Mouse (Mus musculus) hindbrain, postnatal 0 days (tissue): ENCODE results near the gene Fam206a. TPM values are rescaled to one million over a fixed set of nuclear protein-coding genes. Genes with fewer than 3 reads are reported as not detected.

Experiments used
- ATAC-seq: fragments of 200-750 bp; cut with Nextera tagmentation; 2 replicates; pipeline ENCODE4 v1.8.0; 2017; ENCODE audit warnings: mild to moderate bottlenecking, moderate TSS enrichment, moderate library complexity
- DNase-seq: peaks from one replicate; pipeline ENCODE4 v3.0.0-alpha.2; 2015; ENCODE audit warnings: low spot score
- H3K27ac ChIP-seq: fragments of 300-500 bp; sonication (generic); 2 replicates; pipeline ENCODE4 v1.5.1; 2014; ENCODE audit warnings: mild to moderate bottlenecking
- H3K27me3 ChIP-seq: fragments of 300-500 bp; sonication (generic); 2 replicates; pipeline ENCODE4 v1.6.1; 2014; ENCODE audit warnings: low read length, mixed read lengths; ENCODE audit not compliant: insufficient read depth
- H3K36me3 ChIP-seq: fragments of 300-500 bp; sonication (generic); 2 replicates; pipeline ENCODE4 v1.6.1; 2014; ENCODE audit warnings: low read length, mixed read lengths; ENCODE audit not compliant: insufficient read depth
- H3K4me1 ChIP-seq: fragments of 300-500 bp; sonication (generic); 2 replicates; pipeline ENCODE4 v1.6.1; 2014; ENCODE audit warnings: antibody characterized with exemption, low read length, mixed read lengths; ENCODE audit not compliant: insufficient read depth
- H3K4me2 ChIP-seq: fragments of 300-500 bp; sonication (generic); 2 replicates; pipeline ENCODE4 v1.6.1; 2014; ENCODE audit warnings: low read depth, mild to moderate bottlenecking, low read length, moderate library complexity, mixed read lengths
- H3K4me3 ChIP-seq: fragments of 300-500 bp; sonication (generic); 2 replicates; pipeline ENCODE4 v1.5.1; 2014; ENCODE audit warnings: low read length
- H3K9ac ChIP-seq: fragments of 300-500 bp; sonication (generic); replicated peaks from 2 replicates; pipeline ENCODE4 v1.6.1; 2014; ENCODE audit warnings: mild to moderate bottlenecking, low read length, moderate library complexity, mixed read lengths
- H3K9me3 ChIP-seq: fragments of 300-500 bp; sonication (generic); 2 replicates; pipeline ENCODE4 v1.6.1; 2016; ENCODE audit warnings: low read length, mixed read lengths
- CTCF ChIP-seq: IDR thresholded peaks from 2 replicates; pipeline ENCODE4 v1.5.1; 2016; ENCODE audit warnings: antibody characterized with exemption, control low read depth, low read depth
- WGBS: fragments of 180-500 bp; shearing (Covaris S2); extraction: QIAGEN DNeasy Blood & Tissue Kit; methylation state at CpG from one replicate; pipeline ENCODE4 v1.1.7; 2014; 5-methylcytosine and 5-hydroxymethylcytosine counted together
- polyA plus RNA-seq: library from polyadenylated mRNA; unstranded; fragments of >200 nt; fragmentation: Nextera tagmentation; extraction: Ambion mirVana; gene quantifications from 2 replicates; pipeline ENCODE4 v1.2.1, GENCODE M21; 2015
- total RNA-seq: library from RNA; depleted of rRNA; stranded (reverse); fragments of >200 nt; gene quantifications from 2 replicates; pipeline ENCODE4 v1.2.3, GENCODE M21; 2014

Fam206a gene
- total and polyA plus RNA-seq, 2 experiments from 2014 or later = 9.4 to 9.6 TPM

DNA sequence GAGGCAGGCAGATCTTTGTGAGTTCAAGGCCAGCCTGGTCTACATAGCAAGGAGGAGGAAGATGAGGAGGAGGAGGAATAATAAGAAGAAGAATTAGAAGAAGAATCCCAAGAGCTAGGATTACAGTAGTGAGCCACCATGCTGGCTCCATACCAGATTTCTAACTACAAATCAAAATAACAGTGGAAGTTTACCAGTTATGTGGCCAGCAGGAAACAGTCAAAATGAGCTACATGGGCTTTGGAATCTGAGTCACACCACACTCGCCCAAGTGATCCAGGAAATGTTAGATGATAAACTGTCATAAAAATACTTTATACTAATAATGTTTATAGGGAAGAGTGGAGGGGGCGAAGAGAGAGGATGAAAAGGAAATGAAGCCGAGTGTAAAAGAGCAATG lies 38.2 kb downstream of the Fam206a start:
- peaks cover 51% of the 10 kb centered on the region for H3K36me3 ChIP-seq
- no peaks in the 10 kb centered on the region for H3K4me1 ChIP-seq
- no peak for DNase-seq
- no peak overlapping the region for H3K4me3 ChIP-seq
- TF ChIP-seq CTCF = no peak
- H3K9ac ChIP-seq = no peak overlapping the region
- WGBS = 89% methylated on average over 3 of the region's 3 CpGs
- H3K27ac ChIP-seq = no peak overlapping the region
- no peaks in the 10 kb centered on the region for H3K27me3 ChIP-seq
- ATAC-seq = no peak
- H3K9me3 ChIP-seq = no peaks in the 10 kb centered on the region
- no peak overlapping the region for H3K4me2 ChIP-seq

GRCm38 (mm10) chr4:56842501-56842900 lies 40.4 kb downstream of the Fam206a start:
- no peak overlapping the region for H3K9ac ChIP-seq
- H3K4me3 ChIP-seq = no peak overlapping the region
- H3K4me1 ChIP-seq = no peaks in the 10 kb centered on the region
- H3K9me3 ChIP-seq = no peaks in the 10 kb centered on the region
- 81% methylated on average over 7 of the region's 7 CpGs for WGBS
- peaks cover 42% of the 10 kb centered on the region for H3K36me3 ChIP-seq
- no peak overlapping the region for H3K4me2 ChIP-seq
- no peak overlapping the region for H3K27ac ChIP-seq
- no peaks in the 10 kb centered on the region for H3K27me3 ChIP-seq
- ATAC-seq = no peak
- no peak for DNase-seq
- TF ChIP-seq CTCF = no peak

DNA sequence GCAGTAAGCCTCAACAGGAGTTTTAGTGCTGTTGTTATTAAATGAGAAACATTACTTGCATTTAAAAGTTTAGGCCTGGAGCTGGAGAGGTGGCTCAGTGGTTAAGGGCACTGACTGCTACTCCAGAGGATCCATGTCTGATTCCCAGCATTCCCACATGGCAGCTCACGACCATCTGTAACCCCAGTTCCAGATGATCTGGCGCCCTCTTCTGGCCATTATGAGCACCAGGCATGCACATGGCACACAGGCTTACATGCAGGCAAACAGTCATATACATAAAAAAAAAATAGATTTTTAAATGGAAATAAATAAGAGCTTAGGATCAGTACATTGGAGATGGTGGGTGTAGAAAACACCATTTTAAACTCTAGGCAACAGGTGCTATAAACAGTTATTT lies 41.8 kb downstream of the Fam206a start:
- Histone ChIP-seq H3K27me3 (no peaks in the 10 kb centered on the region), H3K36me3 (peaks cover 28% of the 10 kb centered on the region; the same call in 1 of the 2 replicates), H3K4me2 (no peak overlapping the region), H3K9me3 (no peaks in the 10 kb centered on the region), H3K4me3 (no peak overlapping the region), H3K27ac (no peak overlapping the region), H3K9ac (no peak overlapping the region), H3K4me1 (no peaks in the 10 kb centered on the region)
- ATAC-seq = no peak
- peak; percentile 41; the same call in 1 of the 2 replicates for TF ChIP-seq CTCF
- 92% methylated on average over 2 of the region's 2 CpGs for WGBS
- DNase-seq = no peak

DNA sequence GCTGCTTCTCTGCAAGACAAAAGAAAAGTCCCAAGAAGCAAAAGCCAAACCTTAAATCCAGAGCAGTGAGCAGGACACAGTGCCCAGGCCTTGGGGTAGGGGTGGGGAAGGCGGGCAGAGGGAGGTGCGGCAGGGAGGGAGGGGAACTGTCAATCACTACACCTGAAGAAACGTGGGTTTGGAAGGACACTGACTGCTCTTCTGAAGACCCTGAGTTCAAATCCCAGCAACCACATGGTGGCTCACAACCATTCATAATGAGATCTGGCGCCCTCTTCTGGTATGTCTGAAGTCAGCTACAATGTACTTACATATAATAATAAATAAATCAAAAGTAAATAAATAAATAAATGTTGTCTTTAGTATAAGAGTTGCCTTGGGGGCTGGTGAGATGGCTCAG lies 42.8 kb downstream of the Fam206a start:
- Histone ChIP-seq H3K4me2 (no peak overlapping the region), H3K4me1 (no peaks in the 10 kb centered on the region)
- no peak for DNase-seq

GRCm38 (mm10) chr4:56845896-56846533 lies 43.9 kb downstream of the Fam206a start:
- WGBS = 62% methylated on average over 12 of the region's 12 CpGs
- ATAC-seq = no peak; the same call in 1 of the 2 replicates
- no peak overlapping the region for H3K4me3 ChIP-seq

More for the DNA sequence above, 42.8 kb downstream of the Fam206a start:
- Histone ChIP-seq H3K9ac (no peak overlapping the region), H3K9me3 (no peaks in the 10 kb centered on the region), H3K36me3 (peaks cover 25% of the 10 kb centered on the region; the same call in 1 of the 2 replicates), H3K4me3 (no peak overlapping the region), H3K27me3 (no peaks in the 10 kb centered on the region), H3K27ac (no peak overlapping the region)
- TF ChIP-seq CTCF = no peak
- no peak for ATAC-seq
- 94% methylated on average over 4 of the region's 4 CpGs for WGBS

DNA sequence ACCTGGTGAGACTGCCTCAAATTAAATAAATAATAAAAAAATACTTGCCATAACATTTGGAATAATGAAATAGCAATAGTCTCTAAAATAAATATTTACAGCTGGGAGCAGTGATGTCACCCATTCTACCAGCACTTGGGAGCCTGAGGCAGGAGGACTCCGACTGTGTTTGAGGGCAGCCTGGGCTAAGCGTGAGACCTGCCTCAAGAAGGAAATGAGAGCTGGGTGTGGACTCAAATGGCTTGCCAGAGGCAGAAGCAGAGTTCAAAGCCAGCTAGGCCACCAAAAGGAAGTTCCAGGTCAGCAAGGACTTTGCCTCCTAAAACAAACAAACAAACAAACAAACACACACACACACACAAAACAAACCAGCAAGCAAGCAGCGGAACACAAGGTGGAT lies 45.3 kb downstream of the Fam206a start:
- H3K27ac ChIP-seq = no peak overlapping the region

More at GRCm38 (mm10) chr4:56845896-56846533, 43.9 kb downstream of the Fam206a start:
- peaks cover 16% of the 10 kb centered on the region; the same call in 1 of the 2 replicates for H3K36me3 ChIP-seq
- no peak overlapping the region for H3K27ac ChIP-seq
- H3K27me3 ChIP-seq = no peaks in the 10 kb centered on the region
- no peak for TF ChIP-seq CTCF
- H3K9ac ChIP-seq = no peak overlapping the region
- no peaks in the 10 kb centered on the region for H3K9me3 ChIP-seq
- H3K4me2 ChIP-seq = no peak overlapping the region
- H3K4me1 ChIP-seq = no peaks in the 10 kb centered on the region
- DNase-seq = no peak

GRCm38 (mm10) chr4:56848044-56848443 lies 45.9 kb downstream of the Fam206a start:
- peaks cover 8% of the 10 kb centered on the region; the same call in 1 of the 2 replicates for H3K36me3 ChIP-seq
- no peak overlapping the region for H3K27ac ChIP-seq
- no peaks in the 10 kb centered on the region for H3K27me3 ChIP-seq
- H3K9me3 ChIP-seq = no peaks in the 10 kb centered on the region
- no peak for TF ChIP-seq CTCF
- H3K4me1 ChIP-seq = no peaks in the 10 kb centered on the region
- no peak overlapping the region for H3K9ac ChIP-seq
- ATAC-seq = no peak
- DNase-seq = no peak
- H3K4me3 ChIP-seq = no peak overlapping the region
- 88% methylated on average over 6 of the region's 6 CpGs for WGBS
- H3K4me2 ChIP-seq = no peak overlapping the region

More for the DNA sequence above, 45.3 kb downstream of the Fam206a start:
- Histone ChIP-seq H3K9me3 (no peaks in the 10 kb centered on the region), H3K36me3 (peaks cover 8% of the 10 kb centered on the region; the same call in 1 of the 2 replicates), H3K4me1 (no peaks in the 10 kb centered on the region), H3K4me3 (no peak overlapping the region), H3K27me3 (no peaks in the 10 kb centered on the region), H3K4me2 (no peak overlapping the region), H3K9ac (no peak overlapping the region)
- 88% methylated on average over 3 of the region's 3 CpGs for WGBS
- DNase-seq (no peak), ATAC-seq (no peak)
- TF ChIP-seq CTCF = no peak
